Mouse (Mus musculus) forebrain, embryonic 10.5 days (tissue): ENCODE measurements around the gene Cbfa2t2. TPM values are rescaled to one million over a fixed set of nuclear protein-coding genes. Genes with fewer than 3 reads are reported as not detected.
A peak's percentile ranks its signal among the peaks of the same experiment; 100 is the strongest.

Experiments
- DNase-seq: peaks from one replicate; pipeline ENCODE4 v3.0.0-alpha.2; 2017; ENCODE audit warnings: low spot score; ENCODE audit errors: extremely low spot score
- H3K27ac ChIP-seq: fragments of 300-500 bp; sonication (generic); 2 replicates; pipeline ENCODE4 v1.5.1; 2016; ENCODE audit warnings: mild to moderate bottlenecking
- H3K27me3 ChIP-seq: fragments of 300-500 bp; sonication (generic); 2 replicates; pipeline ENCODE4 v1.6.1; 2016; ENCODE audit warnings: mild to moderate bottlenecking; ENCODE audit not compliant: poor library complexity, severe bottlenecking
- H3K36me3 ChIP-seq: fragments of 300-500 bp; sonication (generic); replicated peaks from 2 replicates; pipeline ENCODE4 v1.6.1; 2016; ENCODE audit warnings: mild to moderate bottlenecking, moderate library complexity
- H3K4me1 ChIP-seq: fragments of 300-500 bp; sonication (generic); 2 replicates; pipeline ENCODE4 v1.6.1; 2016
- H3K4me3 ChIP-seq: fragments of 300-500 bp; sonication (generic); 2 replicates; pipeline ENCODE4 v1.5.1; 2016; ENCODE audit warnings: mild to moderate bottlenecking, moderate library complexity
- H3K9me3 ChIP-seq: fragments of 300-500 bp; sonication (generic); 2 replicates; pipeline ENCODE4 v1.6.1; 2016; ENCODE audit warnings: mild to moderate bottlenecking, moderate library complexity
- WGBS: fragments of 180-500 bp; shearing (Covaris S2); methylation state at CpG from one replicate; pipeline ENCODE4 v1.1.7; 2016; 5-methylcytosine and 5-hydroxymethylcytosine counted together
- polyA plus RNA-seq: library from polyadenylated mRNA; unstranded; fragments of >200 nt; fragmentation: Nextera tagmentation; extraction: Ambion mirVana; gene quantifications from 2 replicates; pipeline ENCODE4 v1.2.1, GENCODE M21; 2016

Gene Cbfa2t2
- polyA plus RNA-seq, 1 experiment from 2014 or later: 59.3 TPM

DNA sequence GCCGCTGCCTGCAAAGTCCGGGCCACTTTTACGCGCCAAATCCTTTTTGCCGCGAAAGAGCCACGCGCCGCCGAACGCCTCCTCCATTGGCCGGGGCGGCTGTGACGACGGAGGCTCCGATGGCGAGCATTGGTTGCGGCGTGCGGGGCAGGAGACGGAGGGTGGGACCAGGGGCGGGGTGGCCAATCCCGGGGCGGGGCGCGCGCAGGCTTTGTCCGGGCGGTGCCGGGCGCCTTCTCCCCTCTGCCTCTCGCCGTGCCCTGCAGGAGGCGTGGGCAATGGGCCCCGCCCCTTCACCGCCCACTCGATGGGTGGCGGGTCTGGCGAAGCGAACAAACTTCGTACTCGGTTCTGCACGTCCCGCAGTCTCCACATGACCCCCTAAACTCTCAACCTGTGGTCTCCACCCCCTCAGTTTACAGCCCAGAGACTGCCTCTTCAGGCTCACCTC is 133.6 kb downstream of the Cbfa2t2 start, which contains the start of gene E2f1:
Gene E2f1 (minus strand): TSS at position 57 of the 451 bp plus-strand sequence.
- peak within 1 kb of the TSS; percentile 98 for H3K27ac ChIP-seq
- H3K4me1 ChIP-seq: peaks cover 61% of the 10 kb centered on the region
- no peaks in the 10 kb centered on the region for H3K9me3 ChIP-seq
- H3K4me3 ChIP-seq: peak within 1 kb of the TSS; percentile 88
- DNase-seq: peak; percentile 98
- under 1% methylated on average over 44 of the region's 44 CpGs for whole genome bisulfite sequencing
- H3K27me3 ChIP-seq: peaks cover 10% of the 10 kb centered on the region; the same call in 1 of the 2 replicates
- H3K36me3 ChIP-seq: peaks cover 20% of the 10 kb centered on the region

GRCm38 (mm10) chr2:154570666-154571065 is 134.4 kb downstream of the Cbfa2t2 start:
- Histone ChIP-seq H3K4me1 (peaks cover 53% of the 10 kb centered on the region), H3K4me3 (peak overlapping the region; percentile 88; the same call in 1 of the 2 replicates), H3K27ac (peak overlapping the region; percentile 98), H3K9me3 (no peaks in the 10 kb centered on the region), H3K36me3 (peaks cover 11% of the 10 kb centered on the region), H3K27me3 (peaks cover 10% of the 10 kb centered on the region; the same call in 1 of the 2 replicates)
- DNase-seq: no peak
- WGBS: 86% methylated on average over 4 of the region's 4 CpGs

- H3K4me1 ChIP-seq: peaks cover 50% of the 10 kb centered on the region
- no peaks in the 10 kb centered on the region for H3K9me3 ChIP-seq
- H3K4me3 ChIP-seq: peak overlapping the region; percentile 88; the same call in 1 of the 2 replicates
- H3K36me3 ChIP-seq: peaks cover 7% of the 10 kb centered on the region
- peaks cover 10% of the 10 kb centered on the region; the same call in 1 of the 2 replicates for H3K27me3 ChIP-seq
- WGBS: 90% methylated on average over 4 of the region's 4 CpGs
- DNase-seq: no peak
- H3K27ac ChIP-seq: 0 out of 2 replicates have a peak overlapping the region, but pooled peaks have one; percentile 98
These were observed 135.0 kb downstream of the Cbfa2t2 start for GRCm38 (mm10) chr2:154571266-154571665.

- DNase-seq: no peak
- Histone ChIP-seq H3K4me1 (peaks cover 50% of the 10 kb centered on the region), H3K4me3 (no peak overlapping the region), H3K36me3 (peaks cover 7% of the 10 kb centered on the region), H3K27me3 (peaks cover 10% of the 10 kb centered on the region; the same call in 1 of the 2 replicates), H3K9me3 (no peaks in the 10 kb centered on the region), H3K27ac (no peak overlapping the region)
- WGBS: 88% methylated on average over 8 of the region's 8 CpGs
These were observed 135.7 kb downstream of the Cbfa2t2 start for GRCm38 (mm10) chr2:154571976-154572375.

DNA sequence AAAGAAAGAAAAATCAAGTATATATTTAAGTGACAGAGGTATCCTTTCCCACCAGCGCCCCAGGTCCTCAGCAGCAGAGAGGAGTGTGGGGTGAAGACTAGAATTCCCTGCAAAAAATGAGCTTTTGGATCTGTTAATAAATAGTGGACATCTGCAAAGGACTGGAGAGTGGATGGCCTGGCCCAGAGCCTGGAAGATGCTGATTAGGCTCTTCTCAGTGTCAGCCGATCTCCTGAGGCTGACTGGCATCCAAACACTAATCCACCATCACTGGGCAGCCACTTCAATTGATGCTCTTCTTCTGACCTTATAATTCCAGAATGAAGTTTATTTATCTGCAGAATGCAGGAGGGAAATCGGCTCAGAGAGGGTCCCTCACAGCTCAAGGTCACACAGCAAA is 136.7 kb downstream of the Cbfa2t2 start:
- Histone ChIP-seq H3K4me1 (peaks cover 50% of the 10 kb centered on the region), H3K27ac (no peak overlapping the region), H3K27me3 (peaks cover 10% of the 10 kb centered on the region; the same call in 1 of the 2 replicates), H3K4me3 (no peak overlapping the region), H3K36me3 (peaks cover 1% of the 10 kb centered on the region), H3K9me3 (no peaks in the 10 kb centered on the region)
- 83% methylated on average over 3 of the region's 3 CpGs for WGBS
- no peak for DNase-seq

- H3K27me3 ChIP-seq: peaks cover 10% of the 10 kb centered on the region; the same call in 1 of the 2 replicates
- H3K4me3 ChIP-seq: no peak overlapping the region
- 76% methylated on average over 7 of the region's 7 CpGs for WGBS
- H3K27ac ChIP-seq: no peak overlapping the region
- H3K36me3 ChIP-seq: no peaks in the 10 kb centered on the region
- H3K9me3 ChIP-seq: no peaks in the 10 kb centered on the region
- H3K4me1 ChIP-seq: peaks cover 38% of the 10 kb centered on the region
- no peak for DNase-seq
These were observed 138.0 kb downstream of the Cbfa2t2 start for GRCm38 (mm10) chr2:154574271-154574670.

DNA sequence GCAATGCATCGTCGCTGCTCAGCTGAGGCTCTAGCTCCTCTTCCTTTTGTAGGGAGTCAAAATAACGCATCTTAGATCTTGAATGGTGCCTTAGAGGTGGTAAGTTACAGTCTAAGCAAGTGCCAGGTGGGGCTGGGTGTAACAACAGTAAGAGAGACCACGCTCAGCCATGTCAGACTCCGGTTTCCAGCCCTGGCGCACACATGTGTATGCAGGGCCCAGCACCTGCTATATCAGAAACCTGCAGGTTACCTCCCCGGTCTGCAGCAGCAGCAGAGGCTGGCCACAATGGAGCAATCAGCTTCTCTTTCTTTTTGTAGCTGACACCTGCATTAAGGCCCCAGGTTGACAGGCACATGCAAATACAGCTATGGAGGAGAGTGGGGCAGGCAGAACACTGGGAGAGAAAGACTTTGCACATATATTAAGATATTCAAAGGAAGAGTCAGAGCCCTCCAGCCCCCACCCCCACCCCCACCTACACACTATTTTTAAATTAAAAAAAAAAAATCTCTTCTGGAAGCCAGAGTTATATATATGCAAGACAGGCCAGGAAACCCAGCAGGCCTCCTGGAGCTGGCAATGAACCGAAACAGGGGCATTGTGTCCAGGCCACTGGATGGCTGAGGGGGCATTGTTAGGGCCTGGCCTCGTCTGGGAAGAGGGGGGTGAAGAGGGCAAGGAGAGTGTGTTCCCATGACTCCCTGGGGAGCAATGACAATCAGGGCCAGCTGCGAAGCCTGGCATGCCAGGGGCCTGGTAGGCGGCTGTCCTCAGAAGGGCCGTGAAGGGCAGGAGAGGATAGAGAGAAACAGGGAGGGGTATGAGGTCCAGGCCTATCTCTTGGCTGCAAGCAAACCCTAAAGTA is 140.8 kb downstream of the Cbfa2t2 start:
- H3K9me3 ChIP-seq: no peaks in the 10 kb centered on the region
- 0 out of 2 replicates have a peak, but pooled peaks cover under 1% of the 10 kb centered on the region for H3K27me3 ChIP-seq
- peak; percentile 42 for DNase-seq
- H3K27ac ChIP-seq: peak overlapping the region; percentile 83
- H3K36me3 ChIP-seq: no peaks in the 10 kb centered on the region
- H3K4me1 ChIP-seq: peaks cover 20% of the 10 kb centered on the region
- peak overlapping the region; percentile 20; the same call in 1 of the 2 replicates for H3K4me3 ChIP-seq
- WGBS: 39% methylated on average over 12 of the region's 12 CpGs

DNA sequence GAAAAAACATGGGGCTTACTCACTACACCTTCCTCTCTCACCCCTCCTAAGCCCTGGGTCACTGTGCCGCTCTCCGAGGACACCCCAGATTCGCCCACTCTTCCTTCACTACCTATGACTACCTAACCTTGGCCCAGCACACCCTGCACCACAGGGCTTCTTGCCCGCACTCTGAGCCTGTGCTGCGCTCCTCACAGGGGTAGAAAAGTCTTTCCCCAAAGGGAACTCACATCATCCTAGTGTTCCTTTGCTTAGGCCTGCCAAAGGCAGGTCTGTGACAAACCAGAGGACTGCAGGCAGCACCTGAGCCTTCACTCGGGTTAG is 141.4 kb downstream of the Cbfa2t2 start:
- peaks cover 20% of the 10 kb centered on the region for H3K4me1 ChIP-seq
- H3K36me3 ChIP-seq: no peaks in the 10 kb centered on the region
- H3K27me3 ChIP-seq: no peaks in the 10 kb centered on the region
- no peak overlapping the region for H3K4me3 ChIP-seq
- DNase-seq: no peak
- no peaks in the 10 kb centered on the region for H3K9me3 ChIP-seq
- H3K27ac ChIP-seq: peak overlapping the region; percentile 83
- WGBS: 68% methylated on average over 6 of the region's 6 CpGs

GRCm38 (mm10) chr2:154580586-154580985 is 144.3 kb downstream of the Cbfa2t2 start:
- Histone ChIP-seq H3K36me3 (no peaks in the 10 kb centered on the region), H3K4me3 (no peak overlapping the region), H3K27ac (peak overlapping the region; percentile 21; the same call in 1 of the 2 replicates), H3K9me3 (no peaks in the 10 kb centered on the region), H3K4me1 (peaks cover 32% of the 10 kb centered on the region), H3K27me3 (no peaks in the 10 kb centered on the region)
- WGBS: 90% methylated on average over 8 of the region's 8 CpGs
- DNase-seq: no peak

DNA sequence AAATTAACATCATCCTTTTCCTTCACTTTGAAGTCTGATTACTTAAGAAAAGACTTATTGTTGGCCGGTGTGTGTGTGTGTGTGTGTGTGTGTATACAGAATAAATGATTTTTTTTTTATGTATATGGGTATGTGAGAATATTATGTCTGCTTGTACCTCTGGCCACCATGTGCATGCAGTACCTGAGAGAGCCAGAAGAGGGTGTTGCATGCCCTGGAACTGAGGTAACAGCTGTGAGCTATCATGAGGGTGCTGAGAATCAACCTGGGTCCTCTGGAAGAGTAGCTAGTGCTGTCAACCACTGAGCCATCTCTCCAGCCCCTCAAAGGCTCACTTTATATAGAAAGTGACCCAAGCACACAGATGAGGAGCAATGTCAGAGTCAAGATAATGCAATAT is 145.1 kb downstream of the Cbfa2t2 start:
- Histone ChIP-seq H3K4me3 (no peak overlapping the region), H3K4me1 (peaks cover 31% of the 10 kb centered on the region), H3K9me3 (no peaks in the 10 kb centered on the region), H3K36me3 (no peaks in the 10 kb centered on the region), H3K27me3 (no peaks in the 10 kb centered on the region), H3K27ac (no peak overlapping the region)
- no peak for DNase-seq
- 88% methylated on average over 1 of the region's 1 CpGs for WGBS

- no peak overlapping the region for H3K4me3 ChIP-seq
- peak overlapping the region; percentile 40; the same call in 1 of the 2 replicates for H3K27ac ChIP-seq
- DNase-seq: no peak
- H3K4me1 ChIP-seq: peaks cover 15% of the 10 kb centered on the region; the same call in 1 of the 2 replicates
- no peaks in the 10 kb centered on the region for H3K9me3 ChIP-seq
- H3K27me3 ChIP-seq: no peaks in the 10 kb centered on the region
- 80% methylated on average over 15 of the region's 15 CpGs for WGBS
- H3K36me3 ChIP-seq: no peaks in the 10 kb centered on the region; the same call in 1 of the 2 replicates
These were observed 147.9 kb downstream of the Cbfa2t2 start for GRCm38 (mm10) chr2:154583906-154584872.

DNA sequence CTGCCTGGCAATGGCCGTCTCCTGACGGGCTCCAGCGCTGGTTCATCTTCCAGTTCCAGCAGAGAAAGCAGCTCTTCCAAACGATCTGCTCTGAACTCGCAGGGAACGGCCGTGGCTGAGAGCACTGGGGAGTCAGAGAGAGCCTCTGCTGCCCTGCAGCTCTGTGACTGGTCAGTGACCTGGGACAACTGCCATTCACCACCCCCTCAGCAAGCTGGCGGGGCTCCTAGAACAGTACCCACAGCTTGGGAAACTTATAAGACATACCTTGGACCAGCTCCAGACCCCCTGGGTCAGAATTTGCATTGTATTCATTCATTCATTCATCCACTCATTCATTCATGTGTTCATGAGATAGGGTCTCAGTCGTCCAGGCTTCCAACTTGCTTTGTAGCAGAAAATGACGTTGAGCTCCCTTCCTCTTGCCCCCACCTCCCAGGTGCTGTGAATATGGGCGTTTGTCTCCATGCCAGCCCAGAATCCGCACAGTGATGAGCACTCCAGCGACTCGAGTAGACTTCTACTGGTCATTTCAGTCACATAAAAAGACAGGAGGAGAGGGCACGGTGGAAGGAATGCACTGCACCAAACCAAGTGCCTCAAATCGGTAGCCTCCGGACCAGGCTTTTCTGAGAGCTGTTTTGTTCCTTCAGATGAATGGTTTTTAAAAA is 148.8 kb downstream of the Cbfa2t2 start:
- WGBS: 78% methylated on average over 17 of the region's 17 CpGs

More for the DNA sequence above, 148.8 kb downstream of the Cbfa2t2 start:
- Histone ChIP-seq H3K9me3 (no peaks in the 10 kb centered on the region), H3K27ac (peak overlapping the region; percentile 40; the same call in 1 of the 2 replicates), H3K27me3 (no peaks in the 10 kb centered on the region), H3K36me3 (no peaks in the 10 kb centered on the region; the same call in 1 of the 2 replicates), H3K4me1 (peaks cover 15% of the 10 kb centered on the region; the same call in 1 of the 2 replicates), H3K4me3 (no peak overlapping the region)
- DNase-seq: no peak
